Mouse (Mus musculus) leukemia stem cell, adult 10-12 weeks (primary cell): ENCODE results near the gene Ccpg1. TPM values are rescaled to one million over a fixed set of nuclear protein-coding genes. Genes with fewer than 3 reads are reported as not detected.

Source experiments
- polyA plus RNA-seq: library from polyadenylated mRNA; stranded (reverse); fragments of >175 nt; gene quantifications from 2 replicates; pipeline ENCODE4 v1.2.3, GENCODE M21; 2012; ENCODE audit warnings: low replicate concordance

Ccpg1 gene
- 1.1 and 3.2 TPM in 2 replicates for polyA plus RNA-seq

GRCm38 (mm10) chr9:72985250-72986220, at the start of gene Ccpg1, which contains the start of gene Ccpg1os:
TSS of gene Ccpg1 (plus strand) at chr9:72985429.
TSS of gene Ccpg1os (minus strand) at chr9:72985382.

DNA sequence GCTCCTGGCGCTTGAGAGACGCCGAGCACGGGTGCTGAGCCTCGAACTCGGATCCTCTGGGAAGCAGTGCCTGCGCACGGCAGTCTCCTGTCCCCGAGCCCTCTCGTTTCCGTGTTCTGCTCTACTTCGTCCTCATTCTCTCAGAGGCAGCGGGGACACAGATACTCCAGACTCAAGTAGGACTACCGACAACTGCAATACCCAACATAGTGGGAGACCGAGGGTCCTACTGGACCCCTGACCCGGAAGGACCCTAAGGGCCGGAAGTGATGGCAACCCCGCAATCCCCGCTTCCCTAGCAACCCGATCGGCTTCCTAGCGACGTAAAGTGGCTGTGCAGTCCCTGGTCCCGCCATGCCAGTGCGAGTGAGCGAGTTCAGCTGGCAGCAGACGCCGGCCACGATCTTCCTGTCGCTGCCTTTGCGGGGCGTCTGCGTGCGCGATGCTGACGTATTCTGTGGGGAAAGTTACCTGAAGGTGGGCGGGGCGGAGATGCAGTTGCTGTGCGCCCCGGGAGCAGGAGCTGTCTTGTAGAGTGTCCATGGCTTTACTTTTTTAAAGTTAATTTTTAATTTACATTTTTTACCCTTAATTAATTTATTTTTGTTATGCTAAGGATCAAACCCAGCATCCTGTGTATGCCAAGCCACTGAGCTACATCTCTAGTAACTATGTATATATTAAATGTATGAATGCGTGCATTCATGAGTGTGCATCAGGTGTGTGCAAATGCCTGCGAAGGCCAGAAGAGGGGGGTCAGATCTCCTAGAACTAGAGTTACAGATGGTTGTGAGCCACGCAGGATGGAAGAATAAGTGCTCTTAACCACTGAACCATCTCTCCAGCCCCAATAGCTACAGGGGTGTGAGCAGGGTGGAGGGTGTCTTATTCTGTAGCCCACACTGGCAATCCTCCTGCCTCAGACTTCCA, 26.4 kb upstream of the Ccpg1 start, which contains the start of the genes Dyx1c1 and Gm44503:
TSS of gene Dyx1c1 (plus strand) at position 265 of the 930 bp plus-strand sequence.
TSS of gene Gm44503 (plus strand) at position 332 of the 930 bp plus-strand sequence.

GRCm38 (mm10) chr9:73040080-73040479, 54.9 kb downstream of the Ccpg1 start, which contains the start of gene Pigb:
TSS of gene Pigb (minus strand) at chr9:73040378.

GRCm38 (mm10) chr9:73044146-73045079, 59.2 kb downstream of the Ccpg1 start, which contains the start of gene Rab27a:
TSS of gene Rab27a (plus strand) at chr9:73044854.

Other genes starting within 250 kb of the Ccpg1 start
- gene Prtg, start 178.6 kb upstream of the Ccpg1 start, polyA plus RNA-seq, result not detected in 2 replicates
- gene Pygo1, start 59.8 kb upstream of the Ccpg1 start, polyA plus RNA-seq, result not detected in 2 replicates
- gene Dyx1c1, start 26.6 kb upstream of the Ccpg1 start, polyA plus RNA-seq, result not detected in 2 replicates
- gene Gm44503, start 26.6 kb upstream of the Ccpg1 start, polyA plus RNA-seq, result not detected in 2 replicates
- not detected in 2 replicates for gene Ccpg1os, start within 50 bp of the Ccpg1 start, polyA plus RNA-seq
- gene Pigb, start 54.9 kb downstream of the Ccpg1 start, polyA plus RNA-seq, result 1.2 and 3.7 TPM in 2 replicates
- gene Rab27a, start 59.4 kb downstream of the Ccpg1 start, polyA plus RNA-seq, result 0.99 and 1.3 TPM in 2 replicates
- gene Khdc3, start 116.4 kb downstream of the Ccpg1 start, polyA plus RNA-seq, result 0.72 TPM in 1 of 2 replicates, not detected in the other
- gene Gm20509, start 117.0 kb downstream of the Ccpg1 start, polyA plus RNA-seq, result 0.31 TPM in 1 of 2 replicates, not detected in the other
- gene Rsl24d1, start 128.0 kb downstream of the Ccpg1 start, polyA plus RNA-seq, result 2.0 and 18.9 TPM in 2 replicates